Mouse (Mus musculus) adrenal gland, postnatal 4 days (tissue): Measurements from ENCODE around the gene Bhlhe40. TPM values are rescaled to one million over a fixed set of nuclear protein-coding genes. Genes with fewer than 3 reads are reported as not detected.
A peak's percentile ranks its signal among the peaks of the same experiment; 100 is the strongest.

ENCODE experiments used
- DNase-seq, 2 experiments: peaks; one replicate each; pipeline ENCODE4 v3.0.0; 2021 to 2022; ENCODE audit warnings: low spot score in 2 of 2, mixed read lengths in 2 of 2
- total RNA-seq, 2 experiments: library from RNA; stranded (reverse); gene quantifications; 2 replicates each; pipeline ENCODE4 v1.2.3; 2021

Gene Bhlhe40
- total RNA-seq, 2 experiments from 2014 or later: 44.4 to 48.6 TPM

DNA sequence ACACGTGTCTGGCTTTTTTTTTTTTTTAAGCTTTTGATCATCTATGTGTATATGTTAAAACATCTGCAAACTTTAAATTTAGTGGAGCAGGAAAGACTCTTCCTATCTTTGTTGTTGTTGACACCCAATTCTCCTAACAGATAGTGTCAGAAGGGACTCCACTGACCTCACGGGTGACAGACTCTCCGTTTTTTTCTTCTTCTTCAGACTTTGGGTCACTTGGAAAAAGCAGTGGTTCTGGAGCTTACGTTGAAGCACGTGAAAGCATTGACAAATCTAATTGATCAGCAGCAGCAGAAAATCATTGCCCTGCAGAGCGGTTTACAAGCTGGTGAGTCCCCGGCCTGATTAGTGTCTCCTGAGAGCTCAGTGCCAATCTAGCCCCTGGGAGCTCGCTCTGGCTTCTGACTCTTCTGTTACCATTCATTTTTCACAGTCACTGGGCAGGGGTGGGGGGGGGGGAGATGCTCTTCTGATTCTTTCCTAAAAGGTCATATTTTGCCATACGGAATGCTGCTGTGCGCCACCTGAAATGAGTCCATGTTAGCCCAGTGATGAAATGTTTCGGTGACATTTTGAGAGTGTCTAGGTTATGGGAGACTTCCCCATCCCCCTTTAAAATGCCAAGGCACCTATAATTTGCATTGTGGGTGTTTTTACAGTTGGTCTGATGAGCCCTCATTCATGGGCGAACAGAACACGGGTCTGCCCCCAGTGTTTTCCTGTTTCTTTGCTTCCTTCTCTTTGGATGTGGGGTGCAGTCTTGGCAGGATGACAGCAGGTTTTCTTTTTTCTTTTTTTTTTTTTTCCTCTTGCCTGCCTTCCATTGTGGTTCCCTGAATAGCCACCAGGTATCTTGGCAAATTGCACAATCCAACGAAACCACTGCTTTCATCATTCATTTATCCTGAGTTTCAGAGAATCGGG lies 2.1 kb downstream of the Bhlhe40 start:
- DNase-seq: no peak

DNA sequence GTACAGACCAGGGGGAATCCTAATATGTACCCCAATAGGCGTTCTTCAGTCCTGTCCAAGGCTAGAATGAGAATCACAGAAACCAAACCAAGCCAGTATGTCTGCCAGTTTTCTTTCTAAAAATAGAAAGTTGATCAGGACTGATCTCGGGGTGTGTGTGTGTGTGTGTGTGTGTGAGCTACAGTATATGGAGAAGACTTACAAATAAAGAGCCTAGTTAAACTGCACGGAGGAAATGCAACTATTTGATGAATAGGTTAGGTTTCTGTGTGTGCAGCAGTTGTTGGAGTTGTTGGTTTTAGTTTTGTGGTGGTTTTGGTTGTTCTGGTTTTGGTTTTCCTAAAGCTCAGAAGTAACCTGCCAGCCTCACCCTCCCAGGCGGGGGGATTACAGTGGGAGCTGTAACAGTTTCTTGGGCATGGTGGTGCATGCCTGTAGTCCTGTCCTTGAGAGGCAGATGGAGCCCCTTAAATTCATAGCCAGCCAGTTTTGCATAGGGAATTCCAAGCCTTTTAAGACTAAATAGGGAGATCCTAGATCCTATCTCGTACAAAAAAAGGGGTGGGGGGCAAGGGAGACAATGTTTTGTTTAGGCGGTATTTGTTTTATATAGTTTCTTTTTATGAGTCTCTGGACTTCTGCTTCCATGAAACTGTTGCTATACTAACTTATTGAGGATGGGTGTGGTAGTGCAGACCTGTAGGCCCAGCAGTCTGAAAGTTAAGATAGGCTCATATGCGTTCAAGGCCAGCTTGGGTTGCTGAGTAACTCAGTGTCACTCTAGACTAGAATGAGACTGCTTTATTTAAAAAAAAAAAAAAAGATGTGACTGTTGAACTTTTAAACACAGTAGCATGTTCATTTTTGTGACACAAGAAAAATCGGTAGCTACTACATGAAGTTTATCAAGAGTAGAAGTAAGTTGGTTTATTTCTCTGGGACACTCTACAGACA lies 3.1 kb downstream of the Bhlhe40 start:
- DNase-seq: no peak

DNA sequence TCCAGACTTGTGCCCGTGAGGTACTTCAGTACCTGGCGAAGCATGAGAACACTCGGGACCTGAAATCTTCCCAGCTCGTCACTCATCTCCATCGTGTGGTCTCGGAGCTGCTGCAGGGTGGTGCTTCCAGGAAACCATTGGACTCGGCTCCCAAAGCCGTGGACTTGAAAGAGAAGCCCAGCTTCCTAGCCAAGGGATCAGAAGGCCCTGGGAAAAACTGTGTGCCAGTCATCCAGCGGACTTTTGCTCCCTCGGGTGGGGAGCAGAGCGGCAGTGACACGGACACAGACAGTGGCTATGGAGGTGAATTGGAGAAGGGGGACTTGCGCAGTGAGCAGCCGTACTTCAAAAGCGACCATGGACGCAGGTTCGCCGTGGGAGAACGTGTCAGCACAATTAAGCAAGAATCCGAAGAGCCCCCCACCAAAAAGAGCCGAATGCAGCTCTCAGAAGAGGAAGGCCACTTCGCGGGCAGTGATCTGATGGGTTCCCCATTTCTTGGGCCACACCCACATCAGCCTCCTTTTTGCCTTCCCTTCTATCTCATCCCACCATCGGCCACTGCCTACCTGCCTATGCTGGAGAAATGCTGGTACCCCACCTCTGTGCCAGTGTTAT lies 4.2 kb downstream of the Bhlhe40 start:
- no peak for DNase-seq

DNA sequence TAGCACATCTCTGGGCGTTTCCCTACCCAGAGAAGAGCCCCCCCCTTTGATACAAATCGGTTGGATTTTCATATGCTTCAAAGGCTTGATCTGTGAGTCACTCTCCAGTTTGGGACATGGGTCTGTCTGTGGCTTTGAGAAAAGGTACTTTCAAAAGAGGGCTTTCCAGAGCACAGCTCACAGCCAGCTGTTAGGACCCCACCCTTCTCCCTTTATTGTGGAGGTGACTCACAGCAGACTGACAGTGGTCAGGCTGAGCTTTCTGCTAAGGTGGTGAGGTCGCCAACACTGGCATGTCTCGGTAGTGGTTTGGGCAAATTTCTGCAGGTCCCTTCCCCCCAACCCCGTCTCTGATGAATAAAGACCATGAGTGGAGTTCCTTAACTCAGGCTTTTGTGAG lies 5.2 kb downstream of the Bhlhe40 start:
- no peak for DNase-seq

DNA sequence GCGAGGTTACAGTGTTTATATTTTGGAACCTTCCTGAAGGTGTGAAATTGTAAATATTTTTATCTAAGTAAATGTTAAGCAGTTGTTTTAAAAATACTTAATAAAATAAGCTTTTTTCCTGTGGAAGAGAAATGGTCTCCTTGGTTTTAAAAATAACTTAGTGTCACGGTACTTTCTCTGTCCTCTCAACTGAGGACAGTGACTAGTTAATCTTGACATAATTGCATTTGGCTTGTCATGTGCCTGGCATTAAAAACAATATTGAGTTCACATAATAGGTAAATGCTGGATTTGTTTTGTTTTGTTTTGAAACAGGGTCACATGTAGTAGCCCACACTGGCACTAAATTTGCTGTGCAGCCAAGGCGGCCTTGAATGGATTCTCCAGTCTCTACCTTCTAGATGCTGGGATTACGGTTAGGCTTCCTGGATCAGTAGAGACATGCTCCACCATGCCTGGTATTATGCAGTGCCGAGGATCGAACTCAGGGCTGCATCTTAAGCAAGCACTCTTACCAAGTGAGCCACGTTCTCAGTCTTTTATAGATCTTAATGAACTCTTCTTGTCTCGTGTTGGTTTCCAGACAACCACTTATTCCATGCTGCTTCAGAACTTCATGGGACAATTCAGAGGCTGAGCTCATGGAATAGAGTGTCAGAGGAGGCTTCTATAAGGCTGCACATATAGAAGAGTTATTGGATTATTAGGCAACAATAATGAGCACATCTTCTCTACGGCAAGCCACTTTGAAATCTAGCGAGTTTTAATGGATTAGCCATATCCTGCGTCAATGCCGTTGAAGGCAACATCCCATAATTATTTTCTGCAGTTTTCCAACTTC lies 6.4 kb downstream of the Bhlhe40 start:
- no peak for DNase-seq

DNA sequence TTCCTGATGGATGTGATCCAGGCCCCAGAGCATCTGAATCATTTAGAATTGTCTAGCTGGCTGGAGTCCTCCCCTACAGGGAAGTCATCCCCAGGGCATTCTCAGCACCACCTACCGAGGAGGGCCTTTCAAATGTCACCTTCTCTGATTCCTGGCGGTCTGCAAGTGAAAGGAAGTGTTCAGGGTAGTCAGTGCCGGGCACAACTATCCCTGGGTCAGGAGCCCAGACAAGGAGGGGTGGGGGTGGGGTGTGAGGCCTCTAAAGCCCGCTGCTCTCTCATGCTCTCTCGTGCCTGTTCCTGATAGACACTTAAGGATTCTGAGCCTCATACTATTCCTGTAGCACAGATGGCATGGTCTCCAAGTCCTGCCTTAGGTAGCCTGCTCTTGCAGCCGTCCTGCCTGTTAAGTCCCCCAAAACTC lies 7.2 kb downstream of the Bhlhe40 start:
- DNase-seq: no peak

DNA sequence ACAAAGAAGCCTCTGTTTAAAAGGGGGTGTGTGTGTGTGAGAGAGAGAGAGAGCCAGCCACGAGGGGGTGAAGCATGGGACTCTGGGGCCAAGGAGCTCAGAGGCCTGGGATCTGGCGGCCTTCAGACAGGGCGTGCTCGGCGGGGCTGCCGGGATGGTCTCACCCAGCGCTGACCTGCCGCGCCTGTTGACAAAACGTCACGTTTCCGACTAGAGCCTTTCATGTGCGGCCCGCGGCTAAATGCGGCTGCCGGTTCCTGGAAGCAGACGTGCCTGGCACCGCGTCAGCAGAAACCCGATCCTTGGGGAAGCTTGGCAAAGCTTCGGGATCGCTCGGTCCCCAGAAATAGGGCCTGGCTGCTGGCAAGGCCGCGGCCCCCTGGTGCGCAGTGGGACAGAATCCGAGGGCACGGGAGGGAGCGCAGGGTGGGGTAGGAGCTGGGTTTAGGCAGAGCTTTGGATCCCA lies 7.9 kb downstream of the Bhlhe40 start:
- DNase-seq: peak; percentile 41 to 62

DNA sequence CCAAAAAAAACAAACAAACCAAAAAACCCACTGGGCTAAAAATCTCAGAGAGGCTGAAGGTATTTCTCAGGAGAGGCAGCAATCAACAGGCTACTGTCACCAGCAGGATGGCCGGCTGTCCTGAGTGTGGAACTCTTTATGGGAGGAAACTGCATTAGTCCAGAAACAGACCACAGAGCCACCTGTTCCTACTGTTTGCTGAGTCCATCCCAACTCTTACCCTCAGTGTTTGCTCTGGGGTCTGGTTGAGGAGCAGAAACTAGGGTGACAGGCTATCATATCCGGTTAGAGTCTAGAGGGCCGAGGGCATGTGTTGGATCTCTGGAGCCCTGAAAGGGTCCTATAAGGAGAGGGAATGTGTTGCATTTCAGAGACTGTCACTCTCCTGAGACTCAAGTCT lies 9.8 kb downstream of the Bhlhe40 start:
- no peak for DNase-seq

DNA sequence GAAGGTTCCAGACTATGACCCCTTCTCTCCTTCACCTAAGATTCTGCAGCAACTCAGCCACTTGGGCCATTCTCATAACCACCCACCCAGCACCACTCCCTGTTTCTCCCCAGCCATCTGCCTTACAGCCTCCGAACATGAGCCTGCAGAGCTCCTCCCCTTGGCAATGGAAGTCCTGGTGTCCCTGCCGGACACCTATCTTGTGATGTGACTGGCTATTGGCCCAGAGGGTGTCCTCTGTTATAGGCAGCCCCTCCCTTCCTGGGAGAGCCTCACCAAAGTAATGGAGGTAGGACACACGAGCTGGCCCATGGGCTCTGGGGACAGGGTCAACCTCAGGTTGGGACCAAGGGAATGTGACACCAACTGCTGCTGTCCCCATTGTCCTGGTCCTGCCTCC lies 10.4 kb downstream of the Bhlhe40 start:
- DNase-seq: no peak

DNA sequence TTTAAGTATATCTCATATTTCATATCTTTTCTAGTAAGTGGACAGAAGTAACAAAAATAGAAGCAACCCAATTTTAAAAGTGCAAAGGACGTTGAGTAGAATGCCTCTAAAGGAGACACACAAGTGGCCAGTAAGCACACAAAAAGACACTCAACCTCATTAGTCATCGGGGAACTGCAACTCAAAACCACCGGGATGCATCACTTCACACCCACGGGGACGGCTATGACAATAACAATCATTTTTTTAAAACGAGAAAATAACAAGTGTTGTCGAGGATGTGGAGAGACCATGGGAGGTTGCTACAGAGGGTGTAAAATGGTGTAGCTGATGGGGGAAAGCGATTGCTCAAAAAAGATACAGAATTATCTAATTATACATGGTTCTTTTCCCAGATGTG lies 11.7 kb downstream of the Bhlhe40 start:
- no peak for DNase-seq

DNA sequence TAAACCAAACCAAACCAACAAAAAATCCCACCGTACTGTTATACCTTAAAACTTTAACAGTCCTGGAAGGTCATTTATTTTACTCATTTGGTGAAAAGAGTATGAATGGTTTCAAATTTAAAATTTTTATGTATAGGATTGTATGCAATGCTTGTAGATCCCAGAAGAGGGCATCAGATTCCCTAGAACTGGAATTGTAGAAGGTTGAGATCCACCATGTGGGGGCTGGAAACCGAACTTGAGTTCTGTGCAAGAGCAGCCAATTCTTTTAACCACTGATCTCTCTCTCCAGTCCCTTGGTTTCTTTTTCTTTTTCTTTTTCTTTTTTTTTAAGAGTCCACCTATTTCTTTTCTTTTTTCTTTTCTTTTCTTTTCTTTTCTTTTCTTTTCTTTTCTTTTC lies 13.8 kb downstream of the Bhlhe40 start:
- no peak for DNase-seq

DNA sequence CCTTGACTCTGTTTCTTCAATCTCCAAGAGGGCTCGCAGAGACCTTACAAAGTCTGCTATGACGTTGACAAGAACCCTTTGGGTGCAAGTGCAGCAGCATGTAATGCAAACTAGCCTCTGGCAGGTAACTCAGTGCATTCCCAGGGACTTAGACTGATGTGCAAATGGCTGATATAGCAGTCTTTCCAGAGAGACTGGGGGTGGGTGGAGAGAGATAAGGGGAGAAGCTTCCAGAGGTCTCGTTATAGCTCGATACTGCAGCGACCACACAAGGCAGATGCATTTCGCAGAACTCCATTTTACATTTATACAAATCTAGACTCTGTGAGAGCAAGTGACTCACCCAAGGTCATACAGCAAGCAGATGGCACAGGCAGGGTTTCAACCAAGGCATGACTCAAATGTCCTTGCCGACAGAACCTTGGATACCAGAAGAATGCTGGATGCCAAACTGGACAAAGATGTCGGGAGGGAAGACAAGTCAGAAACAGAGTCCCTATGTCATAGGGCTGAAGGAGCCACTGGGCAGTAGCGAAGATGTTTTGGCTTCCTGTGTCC lies 16.4 kb downstream of the Bhlhe40 start:
- no peak for DNase-seq

DNA sequence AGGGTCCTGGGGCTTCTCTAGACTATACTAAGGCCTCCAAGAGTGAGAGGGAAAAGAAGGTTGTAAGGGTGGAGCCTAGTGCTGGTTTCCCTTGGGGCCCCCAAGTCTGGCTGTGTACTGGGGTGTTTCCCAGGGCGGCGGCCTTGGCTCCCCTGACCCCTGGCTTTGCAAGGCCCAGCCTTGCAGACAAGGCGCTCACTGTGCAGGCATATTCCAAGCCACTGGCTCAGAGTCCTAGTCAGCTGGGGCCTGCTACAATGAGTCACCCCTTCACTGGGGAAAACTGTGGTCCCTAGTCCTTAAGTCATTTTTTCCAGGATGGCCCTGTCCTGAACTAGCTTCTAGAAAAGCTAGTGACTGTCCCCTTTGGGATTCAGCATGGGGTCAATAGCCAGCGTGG lies 17.3 kb downstream of the Bhlhe40 start:
- no peak for DNase-seq

DNA sequence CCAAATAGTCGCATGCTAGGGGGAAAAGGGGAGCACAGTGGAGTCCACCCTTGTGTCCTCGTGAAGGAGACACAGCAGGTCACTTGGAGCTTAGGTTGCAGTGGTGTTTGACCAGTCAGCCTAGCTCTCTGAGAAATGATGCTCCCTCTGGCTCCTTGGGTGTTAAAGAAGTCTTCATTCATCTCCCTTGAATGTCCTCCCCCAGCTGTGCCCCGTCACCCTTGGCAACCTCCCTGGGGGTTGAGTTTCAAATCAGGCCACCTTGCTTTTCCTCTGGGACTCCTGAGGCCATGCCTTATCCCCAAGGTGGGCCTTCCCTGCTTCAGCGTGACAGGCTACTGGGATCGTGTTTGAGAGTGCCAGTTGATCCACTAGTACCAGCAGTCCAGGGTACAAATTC lies 17.8 kb downstream of the Bhlhe40 start:
- DNase-seq: no peak

DNA sequence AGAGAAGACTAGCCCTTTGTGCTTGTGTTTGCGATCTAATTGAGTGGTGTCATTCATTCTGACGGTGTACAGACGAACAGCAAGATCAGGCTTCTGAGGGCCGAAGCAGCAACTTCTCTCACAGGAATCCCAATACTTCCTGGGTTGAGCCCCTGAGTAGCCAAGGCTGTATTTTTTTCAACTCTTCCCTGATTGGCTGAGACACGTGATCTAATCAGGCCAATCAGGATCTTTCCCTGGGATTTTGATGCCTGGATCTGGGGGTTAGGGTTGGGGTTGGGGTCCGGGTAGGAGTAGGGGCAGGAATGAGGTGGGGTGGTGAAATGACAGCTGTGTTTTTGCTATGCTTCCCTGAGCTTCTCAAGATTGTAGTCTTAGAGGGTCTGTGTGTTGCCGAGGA lies 20.1 kb downstream of the Bhlhe40 start:
- no peak for DNase-seq

DNA sequence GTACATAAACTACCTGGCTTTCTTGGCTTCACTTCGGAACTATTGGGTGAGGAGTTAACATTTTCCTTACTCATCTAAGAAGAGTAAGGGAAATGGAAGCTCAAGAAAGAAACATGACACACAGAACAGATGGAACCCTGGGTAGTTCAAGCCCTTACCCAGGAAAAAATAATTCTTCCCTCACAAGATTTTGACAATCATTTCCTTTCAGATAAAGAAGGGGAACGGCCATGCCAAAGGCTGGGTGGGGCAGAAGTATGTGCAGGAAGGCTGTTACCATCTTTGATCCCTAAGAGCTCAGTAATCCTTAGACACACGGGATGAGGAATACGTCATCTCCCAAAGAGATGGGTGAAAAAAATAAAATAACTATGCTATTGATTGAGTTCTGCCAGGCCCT lies 20.7 kb downstream of the Bhlhe40 start:
- no peak for DNase-seq

DNA sequence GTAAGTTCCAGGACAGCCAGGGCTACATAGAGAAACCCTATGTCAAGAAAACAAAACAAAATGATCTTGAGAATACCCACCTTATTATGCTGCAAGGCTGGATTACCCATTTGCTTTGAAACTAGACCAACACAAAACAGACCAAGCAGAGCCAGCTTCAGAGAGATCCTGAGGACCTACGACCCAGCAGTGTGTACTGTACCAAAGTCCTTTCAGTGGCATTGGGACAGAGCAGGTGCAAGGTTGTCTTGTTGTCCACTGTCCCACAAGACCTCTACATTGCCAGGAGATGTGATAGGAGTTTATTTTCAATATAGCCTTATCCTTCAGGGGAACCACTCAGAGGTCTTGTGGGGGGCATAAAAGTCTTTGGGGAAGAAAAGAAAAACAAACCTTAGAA lies 22.7 kb downstream of the Bhlhe40 start:
- no peak for DNase-seq

DNA sequence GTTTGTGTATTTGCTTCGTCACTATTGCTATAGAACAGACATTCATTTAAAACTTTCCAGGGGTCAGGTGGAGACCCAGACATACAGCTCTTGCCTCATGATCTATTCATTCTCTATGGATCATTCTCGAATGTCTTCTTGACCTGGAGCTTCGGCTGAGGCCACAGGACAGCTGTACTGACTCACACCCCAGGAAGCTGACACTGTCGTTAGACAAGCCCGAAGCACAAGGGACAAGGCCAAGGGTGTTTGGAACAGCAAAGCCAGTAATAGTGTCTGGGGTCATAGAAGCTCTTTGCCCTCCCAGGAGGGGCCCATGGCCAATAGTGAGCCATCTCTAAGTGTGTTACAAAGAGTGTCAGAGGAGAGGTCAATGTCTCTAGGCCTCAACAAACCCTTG lies 24.0 kb downstream of the Bhlhe40 start:
- DNase-seq: no peak

DNA sequence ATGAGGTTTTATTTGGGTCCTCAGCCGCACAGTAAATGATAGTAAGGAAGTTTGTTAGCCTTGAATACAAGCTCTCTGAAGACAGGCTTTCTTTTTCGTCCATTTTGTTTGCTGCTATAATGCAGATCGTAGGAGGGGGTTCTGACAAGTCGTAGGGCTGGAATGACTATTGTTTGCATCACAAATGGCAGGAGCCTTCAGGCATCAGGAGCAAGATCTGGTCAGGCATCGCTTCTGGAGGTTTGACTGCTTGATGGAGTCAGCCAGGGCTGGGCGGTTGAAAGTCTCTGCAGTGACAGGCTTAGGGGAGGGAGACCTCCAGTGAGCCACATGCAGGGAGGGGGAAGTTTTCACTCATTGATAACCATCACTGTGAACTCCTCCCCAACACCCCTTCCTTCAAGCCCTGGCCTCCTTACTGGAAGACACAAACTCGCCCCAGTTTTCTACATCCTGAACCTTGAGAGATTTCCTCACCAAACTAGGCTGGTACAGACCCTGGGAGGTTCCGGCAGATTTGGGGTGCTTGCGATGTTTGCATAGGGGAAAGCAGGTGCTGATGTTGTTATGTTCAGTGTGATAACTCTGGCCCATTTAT lies 25.4 kb downstream of the Bhlhe40 start:
- DNase-seq: no peak

DNA sequence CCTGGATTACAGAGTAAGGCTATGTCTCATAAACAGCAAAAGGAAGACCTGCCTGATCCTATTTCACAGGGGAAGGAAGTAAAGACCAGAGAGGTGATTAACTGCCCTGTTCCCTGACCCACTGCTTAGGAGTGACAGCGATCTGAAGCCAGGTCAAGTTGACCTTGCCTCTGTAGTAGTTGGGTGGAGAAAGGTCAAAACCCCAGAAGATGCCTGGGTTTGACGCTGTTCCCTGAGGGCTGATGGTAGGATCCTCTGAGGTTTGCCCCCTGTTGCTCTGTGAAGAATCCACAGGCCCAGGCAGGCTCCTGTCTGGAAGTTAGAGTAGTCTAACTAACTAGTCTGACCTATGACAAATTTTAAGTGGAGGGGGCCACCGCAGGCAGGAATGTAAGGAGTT lies 26.5 kb downstream of the Bhlhe40 start:
- no peak for DNase-seq
